Mouse (Mus musculus): ENCODE measurements around the gene Npw. TPM values are rescaled to one million over a fixed set of nuclear protein-coding genes. Genes with fewer than 3 reads are reported as not detected.
"Not testable (repeated sequence)": the region's sequence is repeated elsewhere in the genome, so short reads cannot be mapped to it uniquely, and the experiment has no call there.

Gene Npw
- total RNA-seq, 2 experiments from 2014 or later, result not detected

DNA sequence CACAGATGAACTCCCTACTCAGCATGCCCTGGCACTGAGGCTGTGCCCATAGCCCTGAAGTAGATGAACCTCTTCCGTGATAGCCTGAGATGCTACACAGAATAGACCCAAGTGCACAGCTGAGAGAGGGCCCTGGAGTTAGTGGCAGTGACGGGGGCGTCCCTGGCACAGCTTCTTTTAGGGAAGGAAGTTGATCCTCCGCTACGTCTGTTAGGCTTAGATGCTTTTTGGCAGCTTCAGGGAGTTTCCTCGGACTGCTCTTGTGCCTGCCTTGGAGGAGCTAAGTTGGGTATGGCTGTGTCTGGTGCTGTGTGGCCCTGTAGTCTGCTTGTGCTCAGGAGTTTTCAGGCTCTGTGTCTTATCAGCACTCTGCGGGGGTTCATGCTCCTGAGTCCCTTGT is 16.0 kb upstream of the Npw start:
- no peak for DNase-seq
- intact Hi-C loops (cut with DNase I), result no loop called here

DNA sequence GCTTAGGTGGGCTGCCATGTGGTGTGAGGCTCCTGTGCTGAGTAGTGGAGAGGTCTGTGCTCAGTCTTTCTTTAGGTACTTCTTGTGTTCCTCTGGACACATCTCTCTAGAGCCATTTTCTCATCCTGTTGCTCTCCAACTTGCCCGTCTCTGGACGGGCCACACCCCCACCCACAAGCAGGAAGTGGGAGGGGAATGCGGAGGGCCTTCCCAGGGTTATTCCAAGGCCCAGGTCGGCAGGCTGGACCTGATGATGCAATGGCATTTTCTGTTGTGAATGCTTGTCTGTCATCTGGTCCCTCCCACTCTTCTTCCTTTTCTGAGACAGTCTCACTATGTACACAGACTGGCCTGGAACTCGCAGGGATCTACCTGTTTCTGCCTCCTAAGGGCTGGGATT is 13.9 kb upstream of the Npw start:
- no peak for DNase-seq
- intact Hi-C loops (cut with DNase I), result no loop called here

DNA sequence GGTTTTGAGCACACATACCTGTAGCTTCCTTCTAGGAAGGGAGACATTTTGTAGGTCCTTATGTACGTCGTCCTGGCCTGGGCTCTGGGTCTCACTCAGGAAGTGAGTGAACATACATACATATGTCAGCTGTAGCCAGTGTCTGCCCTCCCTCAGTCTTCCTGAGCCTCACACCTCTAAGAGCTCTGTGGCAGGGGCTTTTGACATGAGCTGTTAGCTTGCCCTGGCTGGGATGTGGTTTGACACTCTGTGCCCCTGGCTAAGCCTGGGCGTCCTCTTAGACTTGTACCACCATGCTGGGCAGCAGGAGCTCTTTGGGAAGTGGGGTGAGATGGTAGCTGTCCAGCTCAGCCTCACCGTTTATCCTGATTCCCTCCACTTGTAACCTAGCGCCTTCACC is 13.1 kb upstream of the Npw start:
- DNase-seq, result no peak
- intact Hi-C loops (cut with DNase I), result no loop called here

- intact Hi-C loops (cut with DNase I), result no loop called here
- no peak for DNase-seq
Measured at GRCm38 (mm10) chr17:24670246-24670844, 12.1 kb upstream of the Npw start.

DNA sequence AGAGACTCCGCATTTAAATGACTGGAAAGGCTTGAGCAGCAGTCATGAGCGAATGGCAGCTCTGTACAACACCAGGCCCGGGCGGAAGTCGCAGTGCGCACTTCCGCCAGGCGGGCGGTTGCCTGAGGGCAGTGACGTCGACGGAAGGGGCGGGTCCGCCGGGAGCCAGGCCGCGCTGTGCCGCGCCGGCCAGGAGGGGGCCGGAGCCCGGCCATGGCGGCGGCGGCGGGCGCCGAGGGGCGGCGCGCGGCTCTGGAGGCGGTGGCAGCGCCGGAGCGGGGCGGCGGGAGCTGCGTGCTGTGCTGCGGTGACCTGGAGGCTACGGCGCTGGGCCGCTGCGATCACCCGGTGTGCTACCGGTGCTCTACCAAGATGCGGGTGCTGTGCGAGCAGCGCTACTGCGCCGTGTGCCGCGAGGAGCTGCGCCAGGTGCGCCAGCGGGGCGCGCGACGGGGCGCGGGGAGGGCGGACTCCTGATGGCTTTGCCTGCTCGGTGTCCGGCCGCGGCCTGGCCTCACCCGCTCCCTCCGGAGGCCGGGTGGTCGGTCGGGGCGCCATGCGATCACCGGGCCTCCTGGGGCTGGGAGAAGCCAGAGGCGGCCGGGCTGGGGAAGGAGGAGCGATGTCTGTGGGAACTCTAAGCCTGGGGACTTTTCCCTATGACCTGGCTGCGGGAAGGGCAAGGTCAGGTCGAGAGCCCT is 11.4 kb upstream of the Npw start, which contains the start of gene Zfp598:
Gene Zfp598 (plus strand): TSS at position 143 of the 701 bp plus-strand sequence.
- peak; percentile 90 to 92 for DNase-seq
- intact Hi-C loops (cut with DNase I), result no loop called here

DNA sequence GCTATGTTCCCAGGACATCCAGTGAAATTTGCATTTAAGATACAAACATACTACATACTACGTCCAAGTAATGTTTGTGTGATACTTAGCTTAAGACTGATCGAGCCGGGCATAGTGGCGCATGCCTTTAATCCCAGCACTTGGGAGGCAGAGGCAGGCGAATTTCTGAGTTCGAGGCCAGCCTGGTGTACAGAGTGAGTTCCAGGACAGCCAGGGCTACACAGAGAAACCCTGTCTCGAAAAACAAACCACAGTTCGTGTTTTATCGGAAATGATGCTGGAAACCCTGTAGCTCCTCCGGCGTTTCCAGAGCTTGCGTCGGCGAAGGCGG is 10.9 kb upstream of the Npw start:
- intact Hi-C loops (cut with DNase I); DNase-seq: not testable (repeated sequence)

- intact Hi-C loops (cut with DNase I), result no loop called here
- DNase-seq, result peak in 1 of 2 experiments; percentile 34
Measured at GRCm38 (mm10) chr17:24667416-24667815, 9.2 kb upstream of the Npw start.

- intact Hi-C loops (cut with DNase I); DNase-seq: not testable (repeated sequence)
Measured at GRCm38 (mm10) chr17:24667011-24667410, 8.8 kb upstream of the Npw start.

- intact Hi-C loops (cut with DNase I), result loop anchor here (5.0 kb wide), 1 partner anchor 123 kb away; the partner anchor contains the start of gene Rab26
- DNase-seq, result no peak
Measured at GRCm38 (mm10) chr17:24654969-24655368, 3.3 kb downstream of the Npw start.

- DNase-seq, result peak; percentile 58 to 59
- intact Hi-C loops (cut with DNase I), result no loop called here
Measured at GRCm38 (mm10) chr17:24653967-24654710, 4.1 kb downstream of the Npw start.

DNA sequence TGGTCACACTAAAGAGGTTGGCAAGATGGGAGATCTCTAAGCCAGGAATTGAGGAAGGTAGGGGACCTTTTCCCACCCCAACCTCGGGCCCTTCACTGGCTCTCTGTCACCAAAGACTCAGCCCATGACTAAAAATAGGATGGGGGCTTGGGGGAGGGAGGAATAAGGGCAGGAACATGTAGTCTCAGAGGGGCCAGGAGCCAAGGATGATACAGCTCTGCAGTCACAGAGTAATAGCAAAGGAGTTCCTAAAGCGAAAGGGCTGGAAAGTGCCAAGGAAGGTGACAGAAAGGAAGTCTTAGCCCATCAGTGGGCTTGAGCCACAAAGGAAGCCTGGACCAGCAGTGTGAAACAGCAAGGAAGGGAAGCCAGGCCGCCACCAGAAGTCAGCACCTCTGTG is 6.4 kb downstream of the Npw start:
- no peak for DNase-seq
- intact Hi-C loops (cut with DNase I), result loop anchor here (2.0 kb wide), 1 partner anchor 23 kb away; no protein-coding TSS in a partner anchor

DNA sequence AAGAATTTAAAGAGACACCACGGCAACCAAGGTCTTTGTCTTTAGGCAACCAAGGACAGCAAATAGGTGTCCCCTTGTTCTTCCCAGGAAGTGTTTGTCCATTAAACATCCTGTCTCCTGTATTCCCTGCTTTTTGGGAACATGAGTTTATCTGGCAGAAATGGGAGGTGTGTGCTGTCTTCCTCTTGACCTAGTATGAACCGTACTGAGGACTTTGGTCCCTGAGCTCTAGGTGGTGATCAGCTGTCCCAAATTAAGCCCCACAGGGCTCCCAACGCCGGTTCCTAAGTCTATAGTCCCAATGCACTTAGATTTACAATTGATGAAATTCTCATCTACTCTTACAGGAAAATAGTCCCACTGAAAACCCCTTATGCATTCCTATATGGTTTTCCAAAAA is 7.5 kb downstream of the Npw start:
- intact Hi-C loops (cut with DNase I), result loop anchor here (2.0 kb wide), 1 partner anchor 22 kb away; no protein-coding TSS in a partner anchor
- no peak for DNase-seq

DNA sequence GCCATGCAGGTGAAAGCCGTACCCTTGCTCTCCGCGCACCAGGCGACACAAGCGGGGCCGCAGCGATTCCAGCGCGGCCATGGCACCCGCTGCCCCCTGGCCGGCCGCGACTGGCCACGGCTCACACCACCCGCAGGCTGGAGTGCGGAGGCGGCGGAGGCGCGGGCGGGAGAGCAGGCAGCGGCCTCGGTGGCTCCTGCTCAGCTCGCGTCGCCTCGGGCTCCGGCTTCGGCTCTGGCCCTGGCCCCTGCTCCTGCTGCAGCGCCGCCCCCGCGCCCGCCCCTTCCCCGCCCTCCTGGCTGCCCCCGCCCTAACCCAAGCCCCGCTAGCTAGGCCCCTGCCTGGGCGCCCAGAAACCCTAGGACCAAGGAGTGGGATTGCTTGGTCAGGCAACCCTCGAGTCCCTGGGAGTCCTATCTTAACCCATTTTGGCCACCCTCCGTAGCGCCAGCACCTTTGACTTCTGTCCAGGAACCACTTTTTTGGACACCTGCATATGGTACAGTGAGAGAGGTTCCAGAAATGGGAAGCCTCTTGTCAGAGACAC is 8.1 kb downstream of the Npw start, which contains the start of gene Slc9a3r2:
Gene Slc9a3r2 (minus strand): TSS at position 258 of the 547 bp plus-strand sequence.
- peak in 1 of 2 experiments; percentile 40 for DNase-seq
- intact Hi-C loops (cut with DNase I), result loop anchor here (2.0 kb wide), 1 partner anchor 21 kb away; no protein-coding TSS in a partner anchor

DNA sequence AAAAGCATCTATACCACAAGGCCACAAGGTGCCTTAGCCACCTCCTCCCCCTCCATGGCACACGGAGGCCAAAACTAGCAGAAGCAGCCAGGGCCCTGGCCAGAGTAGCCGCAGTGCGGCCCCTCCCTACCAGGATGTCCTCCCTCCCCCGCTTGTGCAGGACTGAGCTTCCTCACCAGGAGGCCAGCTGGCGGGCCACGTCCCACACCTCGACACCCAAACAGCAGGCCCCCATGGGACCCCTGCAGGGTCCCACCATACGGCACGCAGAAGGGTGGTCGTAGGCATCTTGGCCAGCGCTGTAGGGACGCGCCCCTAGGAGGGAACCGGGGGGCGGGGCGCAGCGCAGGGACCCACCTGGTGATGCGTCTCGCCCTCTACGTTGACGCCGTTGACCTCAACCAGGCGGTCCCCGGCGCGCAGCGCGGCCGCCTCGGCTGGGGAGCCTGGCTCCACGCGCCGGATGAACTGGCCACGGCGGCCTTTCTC is 8.6 kb downstream of the Npw start:
- intact Hi-C loops (cut with DNase I), result loop anchor here (2.0 kb wide), 1 partner anchor 21 kb away; no protein-coding TSS in a partner anchor

GRCm38 (mm10) chr17:24648731-24649377 is 9.4 kb downstream of the Npw start:
- intact Hi-C loops (cut with DNase I), result no loop called here
- no peak for DNase-seq

More for the DNA sequence above, 8.6 kb downstream of the Npw start:
- DNase-seq, result peak in 1 of 2 experiments; percentile 43

GRCm38 (mm10) chr17:24647493-24647892 is 10.8 kb downstream of the Npw start:
- intact Hi-C loops (cut with DNase I), result no loop called here
- DNase-seq, result no peak

GRCm38 (mm10) chr17:24646381-24646780 is 11.9 kb downstream of the Npw start:
- DNase-seq, result no peak
- intact Hi-C loops (cut with DNase I), result no loop called here

DNA sequence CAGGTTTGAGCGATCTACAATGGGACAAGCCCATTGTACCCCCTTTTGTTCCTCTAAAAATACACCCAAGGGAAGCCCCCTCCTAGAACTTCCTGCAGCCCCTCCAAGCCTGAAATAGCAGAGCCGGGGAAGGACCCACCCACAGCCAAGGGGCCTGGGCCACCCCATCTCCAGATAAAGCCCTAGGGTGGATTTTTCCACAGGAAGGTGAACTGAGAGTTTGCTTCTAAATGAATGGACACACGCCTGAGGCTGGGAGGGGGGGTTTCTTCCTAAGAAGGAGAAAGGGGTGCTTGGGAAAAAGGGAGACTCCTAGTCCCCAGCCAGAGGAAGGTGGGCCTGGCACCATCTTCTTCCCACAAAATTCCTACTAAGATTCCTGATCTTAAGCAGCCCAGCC is 12.3 kb downstream of the Npw start:
- intact Hi-C loops (cut with DNase I), result no loop called here
- no peak for DNase-seq

DNA sequence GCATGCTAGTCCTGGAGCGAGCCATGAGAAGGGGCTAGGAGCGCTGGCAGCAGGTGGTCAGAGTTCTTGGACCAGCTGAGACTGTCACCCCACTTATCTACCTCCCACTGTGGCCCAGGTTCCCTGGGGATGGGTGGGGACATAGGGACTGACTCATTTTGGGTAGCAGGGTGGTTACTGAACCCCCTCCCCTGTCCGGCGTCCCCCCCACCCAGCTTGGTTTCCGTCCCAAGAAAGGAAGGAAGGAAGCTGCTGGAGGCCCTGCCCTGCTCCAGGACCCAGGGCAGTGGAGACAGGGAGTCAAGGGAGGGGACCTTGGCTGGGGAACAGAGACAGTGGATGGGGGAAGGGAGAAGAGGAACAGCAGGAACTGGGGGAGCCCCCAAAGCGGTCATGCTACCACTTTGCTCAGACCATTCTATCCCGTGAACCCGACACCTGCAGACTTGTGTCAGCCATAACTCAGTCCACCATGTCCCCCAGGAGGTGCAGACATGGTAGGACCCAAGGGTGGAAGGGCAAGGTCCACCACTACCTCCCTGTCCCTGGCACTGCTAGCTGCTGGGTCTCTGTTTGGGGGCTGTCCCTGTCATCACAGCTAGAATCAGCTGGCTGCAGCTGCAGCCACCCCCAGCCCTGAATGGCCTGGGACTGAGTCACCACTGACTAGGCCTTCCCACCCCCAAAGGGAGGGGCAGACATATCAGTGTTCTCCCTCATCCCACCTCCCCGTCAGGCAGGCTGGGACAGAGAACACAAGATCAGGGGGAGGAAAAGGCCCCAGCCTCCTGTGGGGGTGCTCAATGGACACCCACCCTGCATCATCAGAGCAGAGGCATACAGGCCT is 13.2 kb downstream of the Npw start:
- DNase-seq, result peak in 1 of 2 experiments; percentile 51
- intact Hi-C loops (cut with DNase I), result no loop called here
